Mouse (Mus musculus) testis, adult 2 months (tissue): ENCODE results near the gene Tec. TPM values are rescaled to one million over a fixed set of nuclear protein-coding genes. Genes with fewer than 3 reads are reported as not detected.

Source experiments
- H3K27ac ChIP-seq: fragments of 200-500 bp; 2 replicates; pipeline ENCODE4 v1.5.1; 2012; ENCODE audit warnings: low read depth, low read length; ENCODE audit not compliant: control insufficient read depth, insufficient read depth
- H3K27me3 ChIP-seq: fragments of 200-500 bp; 2 replicates; pipeline ENCODE4 v1.6.1; 2012; ENCODE audit warnings: mild to moderate bottlenecking, low read length, moderate library complexity; ENCODE audit not compliant: control insufficient read depth, insufficient read depth
- H3K36me3 ChIP-seq: fragments of 200-500 bp; 2 replicates; pipeline ENCODE4 v1.6.1; 2012; ENCODE audit warnings: mild to moderate bottlenecking, low read length; ENCODE audit not compliant: control insufficient read depth, insufficient read depth
- H3K4me1 ChIP-seq: fragments of 200-500 bp; 2 replicates; pipeline ENCODE4 v1.6.1; 2012; ENCODE audit warnings: low read length; ENCODE audit not compliant: control insufficient read depth, insufficient read depth
- H3K4me3 ChIP-seq: fragments of 200-500 bp; 2 replicates; pipeline ENCODE4 v1.5.1; 2012; ENCODE audit warnings: low read depth, mild to moderate bottlenecking, low read length, moderate library complexity, mixed read lengths; ENCODE audit not compliant: control insufficient read depth
- CTCF ChIP-seq: fragments of 200-500 bp; IDR thresholded peaks from 2 replicates; pipeline ENCODE4 v1.5.1; 2012; ENCODE audit warnings: low read depth, mild to moderate bottlenecking, inconsistent platforms, low read length, moderate library complexity; ENCODE audit not compliant: control insufficient read depth, insufficient read depth, insufficient replicate concordance
- POLR2A ChIP-seq: fragments of 200-500 bp; IDR thresholded peaks from 2 replicates; pipeline ENCODE4 v1.6.1; 2012; ENCODE audit warnings: low read depth, mild to moderate bottlenecking, inconsistent platforms, low read length, moderate library complexity; ENCODE audit not compliant: control insufficient read depth
- polyA plus RNA-seq: library from polyadenylated mRNA; depleted of rRNA; stranded (reverse); fragments of >200 nt; gene quantifications from 2 replicates; pipeline ENCODE4 v1.2.3, GENCODE M21; 2012

The Tec gene
- polyA plus RNA-seq, 1 experiment: 0.77 TPM

GRCm38 (mm10) chr5:72886458-72887222 lies 18.4 kb upstream of the Tec start:
- Histone ChIP-seq H3K4me1 (no peaks in the 10 kb centered on the region), H3K27me3 (no peaks in the 10 kb centered on the region), H3K4me3 (no peak overlapping the region), H3K36me3 (no peaks in the 10 kb centered on the region), H3K27ac (no peak overlapping the region)
- TF ChIP-seq CTCF: no peak
- TF ChIP-seq POLR2A: no peak

- H3K36me3 ChIP-seq: no peaks in the 10 kb centered on the region
- no peak overlapping the region for H3K4me3 ChIP-seq
- no peak overlapping the region for H3K27ac ChIP-seq
- peaks cover 4% of the 10 kb centered on the region; the same call in 1 of the 2 replicates for H3K4me1 ChIP-seq
- TF ChIP-seq CTCF (no peak), POLR2A (no peak)
- H3K27me3 ChIP-seq: no peaks in the 10 kb centered on the region
Measured at GRCm38 (mm10) chr5:72883706-72884105, 15.4 kb upstream of the Tec start.

- no peak overlapping the region for H3K4me3 ChIP-seq
- no peak overlapping the region for H3K27ac ChIP-seq
Measured at GRCm38 (mm10) chr5:72882412-72882765, 14.1 kb upstream of the Tec start.

GRCm38 (mm10) chr5:72881748-72882411 lies 13.6 kb upstream of the Tec start:
- H3K4me1 ChIP-seq: peaks cover 4% of the 10 kb centered on the region; the same call in 1 of the 2 replicates
- H3K4me3 ChIP-seq: no peak overlapping the region
- TF ChIP-seq POLR2A (no peak), CTCF (no peak)
- H3K36me3 ChIP-seq: no peaks in the 10 kb centered on the region
- H3K27ac ChIP-seq: no peak overlapping the region
- H3K27me3 ChIP-seq: no peaks in the 10 kb centered on the region

More at GRCm38 (mm10) chr5:72882412-72882765, 14.1 kb upstream of the Tec start:
- Histone ChIP-seq H3K27me3 (no peaks in the 10 kb centered on the region), H3K4me1 (peaks cover 4% of the 10 kb centered on the region; the same call in 1 of the 2 replicates), H3K36me3 (no peaks in the 10 kb centered on the region)
- TF ChIP-seq POLR2A (no peak), CTCF (no peak)

GRCm38 (mm10) chr5:72879736-72880135 lies 11.5 kb upstream of the Tec start:
- no peak overlapping the region for H3K4me3 ChIP-seq
- TF ChIP-seq CTCF: no peak
- no peak for TF ChIP-seq POLR2A
- H3K36me3 ChIP-seq: no peaks in the 10 kb centered on the region
- no peaks in the 10 kb centered on the region for H3K27me3 ChIP-seq
- H3K4me1 ChIP-seq: peaks cover 4% of the 10 kb centered on the region; the same call in 1 of the 2 replicates
- no peak overlapping the region for H3K27ac ChIP-seq

GRCm38 (mm10) chr5:72871114-72871513 lies 2.8 kb upstream of the Tec start:
- Histone ChIP-seq H3K27me3 (no peaks in the 10 kb centered on the region), H3K4me3 (no peak overlapping the region), H3K36me3 (no peaks in the 10 kb centered on the region), H3K4me1 (peaks cover 12% of the 10 kb centered on the region), H3K27ac (no peak overlapping the region)
- TF ChIP-seq POLR2A: no peak
- TF ChIP-seq CTCF: peak; percentile 85

- no peak for TF ChIP-seq POLR2A
- TF ChIP-seq CTCF: no peak
- Histone ChIP-seq H3K27me3 (no peaks in the 10 kb centered on the region), H3K36me3 (no peaks in the 10 kb centered on the region), H3K4me3 (no peak overlapping the region), H3K27ac (no peak overlapping the region), H3K4me1 (peaks cover 12% of the 10 kb centered on the region)
Measured at GRCm38 (mm10) chr5:72869779-72870608, 1.7 kb upstream of the Tec start.
